Mouse (Mus musculus): Measurements from ENCODE around the gene Pard3.

The Pard3 gene

GRCm38 (mm10) chr8:127181246-127181645, 117.6 kb downstream of the Pard3 start:
- no peak for DNase-seq (ENCODE audit: low spot score in 2 of 2)

DNA sequence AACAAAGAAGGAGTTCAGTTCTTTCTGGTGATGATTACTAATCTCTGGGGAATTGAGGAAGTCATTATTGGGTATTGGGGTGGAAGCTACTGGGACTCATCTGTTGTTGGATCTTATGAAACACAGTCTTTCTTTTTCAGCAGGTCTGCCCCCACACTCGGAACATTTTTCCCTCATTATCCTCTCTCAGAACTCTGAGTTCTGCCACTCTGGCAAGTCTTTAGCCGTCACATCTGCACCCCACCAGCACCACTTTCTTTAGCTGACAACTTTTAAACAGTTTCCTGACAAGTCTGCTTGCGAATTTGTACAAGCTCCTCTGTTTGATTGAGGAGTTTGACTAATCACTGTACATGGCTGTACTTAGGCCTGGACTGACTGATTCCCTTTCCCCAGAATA, 118.4 kb downstream of the Pard3 start:
- DNase-seq (ENCODE audit: low spot score in 2 of 2): no peak

- no peak for DNase-seq (ENCODE audit: low spot score in 2 of 2)
Observed at GRCm38 (mm10) chr8:127183533-127183932, 119.8 kb downstream of the Pard3 start.

- DNase-seq (ENCODE audit: low spot score in 2 of 2): no peak
Observed at GRCm38 (mm10) chr8:127184025-127184424, 120.3 kb downstream of the Pard3 start.

DNA sequence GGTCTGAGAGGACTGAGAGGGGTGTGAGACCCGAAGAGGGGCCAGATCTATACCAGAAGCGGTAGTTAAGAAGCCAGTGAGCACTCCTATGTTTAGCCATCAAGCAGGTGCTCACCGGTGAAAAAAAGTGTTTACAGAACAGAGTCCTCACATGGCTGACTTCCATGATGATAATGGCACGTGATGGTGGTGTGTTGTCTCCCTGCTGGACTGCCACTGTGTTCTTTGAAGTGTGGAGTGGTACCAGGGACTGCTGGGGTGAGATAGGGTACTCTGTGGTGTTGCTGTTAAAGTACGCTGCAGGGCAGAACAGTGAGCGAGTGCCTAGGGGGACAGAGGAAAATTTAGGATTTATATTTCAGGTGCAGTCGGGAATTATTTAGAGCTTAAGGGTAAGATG, 122.2 kb downstream of the Pard3 start:
- no peak for DNase-seq (ENCODE audit: low spot score in 2 of 2)

GRCm38 (mm10) chr8:127188671-127189070, 125.0 kb downstream of the Pard3 start:
- DNase-seq (ENCODE audit: low spot score in 2 of 2): no peak

GRCm38 (mm10) chr8:127190350-127190749, 126.7 kb downstream of the Pard3 start:
- DNase-seq (ENCODE audit: low spot score in 2 of 2): peak; percentile 32 to 65

DNA sequence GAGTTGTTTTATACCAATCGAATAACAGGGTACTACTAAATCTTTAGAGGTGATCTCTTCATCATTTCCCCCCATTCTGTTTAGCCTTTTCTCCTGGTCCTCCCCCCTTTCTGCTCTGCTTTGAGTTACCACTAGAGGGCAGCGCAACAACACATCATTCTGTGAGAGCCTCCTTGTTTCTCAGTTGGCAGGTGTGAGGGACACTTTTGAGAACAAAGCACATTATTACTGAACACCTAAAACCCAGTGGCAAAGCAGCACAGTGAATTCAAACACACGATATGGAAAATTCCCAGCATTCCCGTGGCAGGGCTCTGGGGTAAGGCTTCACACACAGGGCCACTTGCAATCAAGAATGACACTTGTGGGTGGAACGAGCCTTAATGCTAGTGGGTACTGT, 127.7 kb downstream of the Pard3 start:
- peak in 1 of 2 experiments; percentile 36 for DNase-seq (ENCODE audit: low spot score in 2 of 2)

DNA sequence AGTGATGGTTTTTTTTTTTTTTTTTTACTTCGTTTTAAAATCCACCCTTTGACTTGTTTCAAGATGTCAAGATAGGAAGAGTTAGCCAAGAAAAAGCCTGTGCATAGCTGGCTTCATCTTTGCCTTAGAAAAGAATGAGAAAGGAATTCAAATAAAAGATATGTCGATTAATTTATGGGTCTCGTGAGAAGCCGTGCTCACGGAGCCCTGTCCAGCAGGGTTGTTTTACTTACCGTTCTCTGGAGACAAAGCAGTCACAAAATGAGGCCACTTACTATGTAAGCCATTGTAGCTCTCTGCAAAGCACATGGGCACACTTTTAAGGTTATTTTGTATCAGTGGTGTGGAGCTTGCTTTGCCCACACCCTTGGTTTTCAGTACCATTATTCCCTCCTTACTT, 128.1 kb downstream of the Pard3 start:
- no peak for DNase-seq (ENCODE audit: low spot score in 2 of 2)

GRCm38 (mm10) chr8:127192331-127192730, 128.6 kb downstream of the Pard3 start:
- DNase-seq (ENCODE audit: low spot score in 2 of 2): no peak

DNA sequence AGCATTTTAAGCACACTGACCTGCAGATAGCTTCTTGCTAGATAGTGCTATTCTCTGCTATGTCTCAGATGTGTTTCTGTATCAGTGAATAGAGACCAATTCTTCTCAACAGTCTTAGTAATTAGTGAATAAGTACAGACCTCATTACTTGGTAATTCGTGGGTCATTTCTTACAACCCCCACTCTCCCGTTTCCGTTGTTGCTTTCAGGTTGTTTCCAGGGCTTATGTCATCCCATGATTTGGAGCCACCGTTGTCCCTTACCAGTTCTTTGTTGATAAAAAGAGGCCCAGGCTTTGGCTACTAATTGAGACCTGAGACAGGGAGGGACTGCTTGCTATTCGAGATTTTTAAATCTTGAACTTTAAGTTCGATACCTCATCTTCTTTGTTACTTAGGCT, 129.7 kb downstream of the Pard3 start:
- no peak for DNase-seq (ENCODE audit: low spot score in 2 of 2)

DNA sequence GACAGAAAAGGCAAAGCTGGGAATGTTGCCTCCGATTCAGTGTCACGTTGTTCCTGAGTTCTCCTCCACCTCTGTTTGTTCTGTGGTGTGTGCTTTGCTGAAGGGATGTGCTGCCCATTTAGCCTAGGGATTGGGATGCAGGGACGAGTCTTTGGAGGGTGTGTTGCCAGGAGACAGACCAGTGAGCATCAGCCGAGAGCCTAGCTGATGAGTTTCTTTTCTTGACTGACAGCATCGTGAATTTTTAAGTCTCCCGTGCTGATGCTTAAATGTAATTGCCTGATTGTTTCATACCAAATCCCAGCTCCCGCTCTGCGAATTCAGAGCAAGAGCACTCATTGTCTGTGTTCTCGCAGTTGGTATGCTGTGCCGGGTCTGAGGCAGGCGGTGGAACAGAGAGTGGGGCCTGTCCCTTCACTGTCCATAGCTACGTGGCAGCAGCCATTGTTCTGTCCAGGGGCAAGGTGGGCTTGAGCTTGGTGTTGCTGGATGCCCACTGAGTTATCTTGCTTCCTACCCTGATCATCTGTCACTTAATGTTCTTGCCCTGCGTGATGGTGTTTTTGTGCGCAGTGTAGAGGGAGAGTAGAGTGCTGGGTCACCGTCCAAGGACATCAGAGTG, 131.2 kb downstream of the Pard3 start:
- no peak for DNase-seq (ENCODE audit: low spot score in 2 of 2)

DNA sequence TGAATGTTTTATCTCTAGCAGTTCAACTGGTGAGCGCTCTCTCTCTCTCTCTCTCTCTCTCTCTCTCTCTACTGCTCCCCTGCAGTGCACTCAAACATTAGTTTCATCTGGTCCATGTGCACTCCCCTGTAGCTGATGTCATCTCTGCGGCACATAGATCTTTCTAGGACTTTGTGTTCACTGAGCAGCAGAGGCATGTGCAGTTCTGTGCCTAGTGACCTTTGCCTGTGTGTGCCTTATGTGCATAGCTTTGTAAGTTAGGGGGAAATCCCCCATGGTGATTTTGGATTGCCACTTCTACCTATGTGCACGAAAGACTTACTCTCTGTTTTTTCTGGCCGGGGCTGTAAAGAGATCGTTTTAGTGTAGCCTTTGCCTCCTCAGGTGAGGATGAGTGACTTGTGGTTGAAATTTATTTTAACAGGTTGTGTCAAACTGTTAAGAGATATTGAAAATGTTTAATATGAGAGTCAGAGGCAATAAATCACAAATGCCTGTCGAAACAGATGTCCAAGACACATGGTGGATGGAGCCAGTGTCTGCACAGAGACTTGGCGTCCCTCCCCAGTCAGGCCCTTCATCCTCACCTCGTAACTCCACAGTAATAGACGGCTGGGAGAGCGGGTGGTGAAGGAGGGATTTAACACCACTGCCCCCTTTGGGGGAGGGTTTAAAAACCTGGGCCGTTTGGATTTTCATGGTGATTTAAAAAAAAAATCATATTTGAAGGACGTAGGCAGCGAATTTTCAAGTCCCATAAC, 133.0 kb downstream of the Pard3 start:
- no peak for DNase-seq (ENCODE audit: low spot score in 2 of 2)

GRCm38 (mm10) chr8:127207455-127207854, 143.8 kb downstream of the Pard3 start:
- no peak for DNase-seq (ENCODE audit: low spot score in 2 of 2)

DNA sequence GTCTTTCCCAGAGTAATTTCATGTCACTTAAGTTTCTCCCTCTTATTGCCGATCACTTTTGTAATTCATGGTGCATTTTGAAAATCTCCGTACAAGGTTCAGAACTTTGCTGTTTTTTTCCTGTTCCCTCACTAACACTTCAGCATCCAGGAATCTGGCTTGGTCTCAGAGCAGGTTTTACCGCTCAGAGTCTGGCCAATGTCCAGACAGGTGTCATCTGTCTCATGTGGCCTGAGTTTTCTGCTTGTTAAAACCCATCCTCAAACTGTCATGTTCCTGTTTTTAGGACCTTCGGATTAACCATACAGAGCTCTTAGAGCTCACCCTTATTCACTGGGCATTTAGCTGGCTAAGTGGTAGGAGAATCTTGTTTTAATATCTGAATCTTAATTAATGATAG, 146.9 kb downstream of the Pard3 start:
- DNase-seq (ENCODE audit: low spot score in 2 of 2): no peak

DNA sequence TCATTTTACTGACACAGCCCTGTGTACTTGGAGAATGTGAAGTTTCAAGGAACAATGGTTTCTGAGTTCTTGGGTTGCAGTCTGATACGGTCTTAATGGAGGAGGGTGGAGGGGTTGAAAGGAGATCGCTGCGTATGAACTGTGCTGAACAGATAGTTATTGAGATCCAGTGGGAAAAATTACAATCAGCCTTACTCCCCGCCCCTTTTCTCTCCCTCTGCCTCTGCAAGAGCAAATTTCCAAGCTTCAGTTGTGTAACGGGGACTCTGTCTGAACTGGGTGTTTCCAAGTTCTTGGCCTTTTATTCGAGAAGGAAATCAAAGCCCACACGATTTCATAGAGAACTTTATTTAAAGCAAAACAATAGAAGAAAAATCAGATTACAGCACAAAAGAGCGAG, 150.6 kb downstream of the Pard3 start:
- no peak for DNase-seq (ENCODE audit: low spot score in 2 of 2)

GRCm38 (mm10) chr8:127214748-127215433, 151.2 kb downstream of the Pard3 start:
- no peak for DNase-seq (ENCODE audit: low spot score in 2 of 2)

DNA sequence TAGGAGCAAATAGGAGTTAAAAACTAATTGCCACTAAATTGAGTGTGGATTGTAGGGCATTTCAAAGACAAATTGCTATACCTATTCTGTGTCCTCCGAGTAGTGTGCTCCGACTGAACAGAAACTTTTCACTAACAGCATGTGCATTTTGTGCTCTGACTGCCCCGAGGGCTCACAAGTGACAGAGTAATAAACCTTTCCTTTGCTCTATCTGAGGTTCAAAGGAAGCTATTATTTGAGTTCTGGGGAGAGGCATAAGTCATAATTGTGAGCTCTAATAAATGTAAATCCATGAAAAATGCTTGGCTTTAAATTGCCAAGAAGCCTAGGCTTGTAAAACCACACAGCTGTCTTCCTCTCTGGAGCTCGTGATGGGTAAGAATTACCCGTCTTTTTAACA, 156.5 kb downstream of the Pard3 start:
- no peak for DNase-seq (ENCODE audit: low spot score in 2 of 2)

DNA sequence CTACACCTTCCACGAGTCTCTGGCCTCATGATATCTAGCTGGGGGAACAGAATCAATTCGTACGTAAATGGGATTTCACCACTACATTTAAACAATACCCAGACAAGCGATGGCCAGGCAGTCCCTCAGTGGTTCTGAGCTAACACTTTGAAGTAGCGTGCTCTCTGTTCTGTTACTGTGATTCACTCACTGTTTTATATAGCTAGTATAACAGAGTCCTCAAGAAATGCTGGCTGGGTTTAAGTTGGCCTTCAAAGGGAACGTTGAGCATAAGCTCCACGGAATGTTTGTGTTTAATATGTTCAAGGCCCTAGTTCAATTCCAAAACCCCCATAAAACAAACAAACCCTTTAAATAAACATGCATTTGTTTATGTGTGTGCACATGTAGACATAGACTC, 156.9 kb downstream of the Pard3 start:
- DNase-seq (ENCODE audit: low spot score in 2 of 2): no peak

DNA sequence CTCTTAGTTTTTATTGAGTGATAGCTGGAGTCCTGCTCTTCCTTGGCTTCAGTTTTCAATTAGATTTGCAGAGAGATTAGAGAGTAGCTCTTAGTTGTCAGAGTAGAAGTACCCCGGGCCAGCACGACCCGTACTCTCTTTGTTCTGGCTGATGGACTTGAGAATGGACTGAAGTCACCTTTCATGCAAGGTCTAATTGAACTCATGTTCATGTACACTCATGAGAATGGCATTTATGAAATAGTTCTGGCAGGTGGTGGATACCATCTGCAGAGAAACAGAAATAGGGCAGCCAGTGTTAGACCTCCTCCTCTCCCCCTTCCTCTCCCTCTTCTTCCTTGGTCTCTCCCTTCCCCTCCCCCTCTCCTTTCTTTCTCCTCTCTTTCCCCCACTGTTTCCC, 158.7 kb downstream of the Pard3 start:
- DNase-seq (ENCODE audit: low spot score in 2 of 2): no peak

DNA sequence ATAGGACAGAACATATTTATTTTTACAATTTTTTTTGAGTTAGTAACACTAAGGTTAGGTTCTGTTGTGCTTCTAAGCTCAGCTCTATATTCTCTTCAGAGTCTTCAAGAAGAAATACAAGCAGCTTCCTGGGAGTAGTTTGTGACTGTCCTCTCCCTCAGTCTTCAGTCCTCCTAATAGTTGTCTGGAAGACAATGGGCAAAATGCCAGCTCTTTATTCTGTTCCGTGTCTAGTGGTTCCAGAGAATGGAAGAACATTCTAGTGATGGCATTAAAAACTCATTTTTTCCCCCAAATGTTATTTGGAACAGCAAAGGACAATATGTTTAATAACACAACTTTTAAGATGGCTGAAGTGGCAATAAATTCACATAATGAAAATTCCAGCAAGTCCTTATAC, 163.3 kb downstream of the Pard3 start:
- DNase-seq (ENCODE audit: low spot score in 2 of 2): no peak

- no peak for DNase-seq (ENCODE audit: low spot score in 2 of 2)
Observed at GRCm38 (mm10) chr8:127227407-127227806, 163.7 kb downstream of the Pard3 start.
